Mouse (Mus musculus) cerebellum, adult (tissue): ENCODE measurements around the gene Hpd.

ENCODE experiments used
- ATAC-seq: cut with Nextera tagmentation; 2 replicates; pipeline ENCODE4 v1.9.2; 2017; ENCODE audit warnings: mild to moderate bottlenecking, moderate library complexity, mixed read lengths; ENCODE audit not compliant: insufficient number of reproducible peaks, low FRiP score, low TSS enrichment

Gene Hpd

DNA sequence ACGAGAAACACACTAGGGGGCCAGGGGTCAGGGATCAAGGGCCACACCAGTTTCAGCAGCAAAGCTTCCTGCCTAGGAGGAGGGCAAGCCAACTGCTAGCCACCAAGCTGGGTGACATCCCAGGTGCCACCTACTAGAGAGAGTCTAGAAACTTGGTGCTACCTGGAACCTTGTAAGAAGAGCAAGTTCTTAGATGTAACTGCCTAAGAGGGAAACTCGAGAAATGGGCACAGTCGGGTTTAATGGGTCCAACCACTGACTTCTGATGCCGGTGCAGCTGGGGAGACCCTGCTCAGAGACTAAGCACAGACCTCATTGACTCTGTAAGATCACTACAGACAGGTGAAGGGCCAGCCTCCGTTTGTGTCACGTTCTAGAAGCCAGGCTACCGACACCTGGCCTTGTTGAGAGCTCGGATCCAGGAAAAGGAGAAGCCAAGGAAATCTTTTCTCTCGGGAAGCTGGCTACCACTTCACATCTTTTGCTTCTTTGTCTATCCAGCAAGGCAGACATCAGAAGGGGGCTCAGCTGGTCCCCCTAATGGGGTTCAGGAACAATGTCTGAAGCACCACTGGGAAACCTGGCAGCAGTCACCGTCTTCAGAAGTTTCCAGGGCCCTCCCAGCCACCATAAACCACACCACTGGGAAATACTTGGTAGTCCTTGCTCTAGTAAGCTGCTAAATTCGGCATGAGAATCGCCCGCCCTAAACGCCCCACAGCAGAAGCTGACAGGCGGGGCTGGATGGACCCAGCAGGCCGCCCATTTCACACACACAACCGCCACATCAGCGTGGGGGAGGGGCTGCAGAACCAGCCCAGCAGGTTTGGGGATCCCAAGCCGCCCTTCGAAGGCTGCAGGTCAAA is 45.2 kb downstream of the Hpd start:
- no peak for ATAC-seq

DNA sequence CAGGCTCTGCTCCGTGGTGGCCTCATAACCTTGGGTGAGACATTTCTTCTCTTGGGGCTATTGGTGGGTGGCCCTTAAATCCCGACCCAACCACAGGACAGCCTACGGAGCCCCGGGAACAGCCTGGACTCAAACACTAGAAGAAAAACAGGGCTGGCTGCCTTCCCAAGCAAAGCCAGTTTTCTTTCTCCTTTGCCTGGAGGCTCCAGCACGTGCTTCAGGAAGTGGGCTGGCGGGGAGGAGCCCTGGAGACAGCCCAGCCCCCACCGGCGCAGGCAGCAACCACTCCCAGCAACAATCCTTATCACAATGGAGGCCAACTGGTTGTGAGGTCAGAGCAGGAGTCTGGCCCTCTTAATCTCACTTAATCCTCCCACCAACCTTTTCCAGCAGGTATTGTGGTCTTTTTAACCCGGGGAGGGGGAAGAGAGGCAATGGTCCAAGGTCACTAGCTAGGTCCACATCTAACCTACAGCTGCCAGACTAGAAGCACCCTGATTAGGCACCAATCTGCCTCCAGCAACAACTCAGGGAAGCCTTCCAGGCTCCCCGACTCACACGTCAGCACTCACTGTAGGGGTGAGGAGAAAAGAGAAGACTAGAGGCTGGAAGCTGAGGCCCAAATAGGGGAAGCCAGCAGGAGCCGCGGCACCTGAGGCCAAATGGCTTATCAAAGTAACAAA is 46.0 kb downstream of the Hpd start:
- no peak for ATAC-seq

DNA sequence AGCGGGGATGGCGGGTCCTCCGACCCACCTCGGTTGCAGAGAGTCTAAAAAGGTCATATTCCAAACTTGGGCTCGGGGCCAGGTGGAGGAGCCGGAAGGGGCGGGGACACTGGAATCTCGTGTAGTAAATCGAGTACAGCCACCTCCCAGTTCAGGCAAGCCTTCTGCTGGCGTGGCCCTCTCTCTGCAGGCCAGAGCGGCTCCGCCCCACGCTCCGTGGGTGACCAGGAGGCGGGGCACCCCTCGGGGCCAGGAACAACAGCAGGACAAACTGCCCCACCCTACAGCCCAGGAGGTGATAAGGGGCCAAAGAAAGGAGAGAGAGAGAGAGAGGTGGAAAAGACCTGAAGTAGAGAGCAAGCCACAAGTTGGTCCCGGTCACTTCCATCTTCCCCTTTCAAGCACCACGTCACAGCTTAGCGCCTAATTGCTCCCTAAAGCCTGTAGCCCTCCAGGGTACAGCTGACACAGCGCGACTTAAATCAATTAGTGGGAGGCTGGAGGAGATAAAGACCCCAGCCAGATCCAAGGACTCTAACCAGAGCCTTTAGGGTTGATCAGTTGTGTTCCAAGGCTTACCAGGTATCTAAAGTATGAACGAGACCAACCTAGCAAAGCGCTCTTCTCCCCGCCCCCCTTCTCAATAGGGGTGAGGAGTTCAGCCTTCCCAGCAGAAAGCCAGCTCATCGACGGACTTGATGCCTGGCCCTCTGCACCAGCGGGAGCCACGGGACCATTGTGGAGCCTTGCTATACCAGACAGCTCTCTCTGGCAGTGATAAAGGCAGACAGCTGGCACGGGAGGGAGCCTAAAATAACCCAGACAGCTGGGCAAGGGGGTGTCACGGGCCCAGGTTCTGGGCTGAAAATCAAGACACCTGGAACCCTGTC is 46.8 kb downstream of the Hpd start:
- ATAC-seq, result no peak

DNA sequence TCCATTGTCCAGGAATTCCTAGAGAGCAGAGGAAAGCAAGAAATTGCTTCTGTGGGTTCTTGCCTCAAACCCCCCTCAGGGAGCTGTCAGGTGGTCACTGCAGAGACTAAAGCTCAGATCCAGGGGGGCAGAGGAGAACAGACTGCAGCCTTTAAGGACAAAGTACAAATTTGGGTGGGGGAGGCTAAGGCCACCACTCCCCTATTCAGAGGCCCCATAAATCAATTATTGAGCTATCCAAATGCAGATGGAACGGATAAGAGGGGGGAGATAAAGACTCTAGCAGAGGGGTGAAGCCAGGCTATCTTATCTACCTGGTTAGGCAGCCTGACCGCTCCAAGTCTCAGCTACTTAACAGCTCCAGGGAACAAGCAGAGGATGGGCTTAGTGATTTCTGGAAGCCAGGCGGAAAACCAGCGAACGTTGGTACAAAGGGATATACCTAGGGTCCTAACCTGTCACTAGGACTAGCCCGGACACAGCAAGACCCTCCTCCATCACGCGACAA is 47.6 kb downstream of the Hpd start:
- ATAC-seq, result no peak

DNA sequence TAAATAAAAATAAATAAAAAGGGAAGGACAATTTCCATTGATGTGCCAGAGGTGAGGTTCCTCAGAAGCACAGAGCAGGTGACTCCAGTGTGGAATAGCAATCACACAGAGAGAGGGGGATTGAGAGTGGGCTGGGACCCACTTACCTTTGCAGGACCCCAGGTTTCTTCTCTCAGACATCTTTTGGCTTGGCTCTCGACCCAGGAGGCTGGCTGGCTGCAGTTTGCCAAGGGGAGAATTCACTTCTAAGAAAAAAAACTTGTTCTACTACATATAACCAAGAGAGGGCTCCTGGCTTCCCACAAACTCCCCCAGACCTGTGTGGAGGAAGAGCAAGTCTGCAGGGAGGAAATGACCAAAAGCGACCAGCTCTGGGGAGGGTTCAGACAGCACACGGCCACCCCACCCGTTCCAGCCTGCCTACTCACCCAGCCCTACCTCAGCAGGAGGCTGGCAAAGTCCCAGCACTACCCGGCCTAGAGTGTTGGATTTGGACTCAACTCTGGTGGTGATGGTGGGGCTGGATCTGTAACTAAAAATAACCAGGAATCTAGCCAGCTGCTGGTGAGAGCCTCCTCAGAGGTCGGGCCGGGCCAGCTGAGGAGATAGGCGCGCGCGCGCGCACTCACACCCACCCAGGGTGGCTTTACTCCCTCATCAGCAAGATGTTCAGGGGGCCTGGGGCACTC is 48.2 kb downstream of the Hpd start:
- no peak for ATAC-seq

DNA sequence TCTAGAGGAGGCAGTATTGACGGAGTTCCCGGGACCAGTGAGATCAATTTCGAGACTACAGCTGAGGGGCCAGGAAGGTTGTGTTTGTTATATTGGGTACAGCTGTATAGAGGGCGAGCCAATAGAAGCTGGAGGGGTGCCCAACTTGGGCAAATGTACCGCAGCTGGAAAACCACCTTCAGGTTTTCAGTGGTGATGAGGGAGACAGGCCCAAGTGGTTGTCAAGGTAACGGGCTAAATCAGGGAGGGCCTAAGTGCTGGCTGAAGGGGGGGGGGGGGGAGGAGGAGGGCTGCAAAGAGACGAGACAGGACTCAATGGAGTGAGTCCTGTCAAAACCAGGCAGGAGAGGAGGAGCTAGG is 48.8 kb downstream of the Hpd start:
- no peak for ATAC-seq

DNA sequence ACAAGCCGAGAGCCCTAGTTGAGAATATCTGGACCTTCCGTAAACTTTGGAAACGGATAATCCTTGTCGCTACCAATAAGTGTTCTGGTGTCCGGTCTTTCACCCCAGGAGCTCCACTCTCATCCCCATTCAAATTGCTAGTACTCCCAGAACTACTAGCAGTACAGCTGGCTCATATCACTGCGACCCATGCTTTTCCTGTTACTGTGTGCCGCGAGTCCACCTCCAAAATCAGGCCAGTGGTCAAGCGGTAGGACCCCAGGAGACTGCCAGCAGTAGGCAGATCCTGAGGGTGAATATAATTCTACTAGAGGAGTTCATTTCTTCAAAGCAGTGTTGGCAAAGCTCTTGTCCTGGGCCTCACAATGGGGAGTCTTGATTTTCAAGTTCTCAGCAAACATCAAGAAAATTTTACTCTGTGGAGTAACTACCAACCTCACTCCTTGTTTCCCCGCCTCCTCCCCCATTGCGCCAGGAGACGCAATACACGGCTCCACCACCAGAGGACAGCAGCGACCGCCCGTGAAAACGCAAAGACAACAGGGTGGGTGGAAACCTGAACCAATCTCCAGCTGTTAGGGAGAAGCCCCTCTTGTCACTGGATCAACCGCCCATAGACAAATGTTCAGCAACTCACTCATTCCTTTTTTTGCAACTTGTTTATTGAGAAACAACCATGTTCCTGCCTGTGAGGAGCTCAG is 49.3 kb downstream of the Hpd start:
- no peak; the same call in 1 of the 2 replicates for ATAC-seq

DNA sequence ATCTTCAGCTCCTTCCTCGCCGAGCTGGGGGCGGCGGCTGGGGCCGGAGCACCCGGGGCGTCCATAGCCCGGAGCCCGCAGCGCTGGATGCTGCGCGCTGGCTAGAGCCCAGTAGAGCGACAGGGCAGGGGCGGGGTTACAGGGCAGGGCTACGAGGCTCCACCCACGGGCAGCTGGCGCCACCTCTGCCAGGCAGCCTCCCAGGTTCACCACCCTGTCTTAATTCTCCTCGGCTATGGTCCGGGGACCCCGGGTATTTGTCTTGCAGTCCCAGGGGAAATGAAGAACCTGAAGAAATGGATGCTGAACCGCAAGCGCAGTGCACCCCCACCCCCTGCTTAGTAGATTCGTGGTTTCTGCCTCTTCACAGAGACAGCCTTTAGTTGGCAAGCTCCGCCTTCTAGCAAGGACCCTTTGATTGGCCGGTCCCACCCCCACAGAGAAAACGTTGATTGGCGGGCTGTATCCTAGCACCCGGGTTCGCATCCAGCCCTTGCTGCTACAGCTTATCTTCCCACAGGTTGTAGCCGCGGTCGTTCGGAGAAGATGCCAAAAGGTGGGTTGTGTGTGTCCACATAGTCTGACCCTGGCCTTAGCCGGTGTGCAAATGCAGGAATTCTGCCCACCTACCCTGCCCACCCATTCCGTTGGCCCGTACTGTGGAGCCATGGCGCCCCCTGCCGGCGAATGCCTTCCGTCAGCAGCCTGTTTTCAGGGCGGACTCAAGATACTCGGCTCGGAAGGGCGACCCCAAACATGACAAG is 50.0 kb downstream of the Hpd start, which contains the start of gene Rhof:
Gene Rhof (minus strand): TSS at position 385 of the 764 bp plus-strand sequence.
- peak; percentile 42 for ATAC-seq

DNA sequence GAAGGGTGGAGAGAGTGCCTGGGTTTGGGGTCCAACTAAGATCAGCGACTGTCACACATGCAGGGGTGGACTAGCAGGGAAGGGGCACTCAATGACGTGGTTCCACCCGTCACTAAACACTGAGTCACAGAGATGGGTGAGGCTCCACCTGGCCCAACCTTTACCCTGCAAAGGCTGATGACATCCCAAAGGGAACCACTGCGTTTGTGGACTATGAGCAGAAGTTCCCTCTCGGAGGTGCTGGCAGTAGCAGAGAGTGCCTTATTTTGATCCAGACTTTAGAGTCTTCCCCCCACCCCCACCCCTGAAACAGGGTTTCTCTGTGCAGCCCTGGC is 51.7 kb downstream of the Hpd start:
- ATAC-seq, result no peak

DNA sequence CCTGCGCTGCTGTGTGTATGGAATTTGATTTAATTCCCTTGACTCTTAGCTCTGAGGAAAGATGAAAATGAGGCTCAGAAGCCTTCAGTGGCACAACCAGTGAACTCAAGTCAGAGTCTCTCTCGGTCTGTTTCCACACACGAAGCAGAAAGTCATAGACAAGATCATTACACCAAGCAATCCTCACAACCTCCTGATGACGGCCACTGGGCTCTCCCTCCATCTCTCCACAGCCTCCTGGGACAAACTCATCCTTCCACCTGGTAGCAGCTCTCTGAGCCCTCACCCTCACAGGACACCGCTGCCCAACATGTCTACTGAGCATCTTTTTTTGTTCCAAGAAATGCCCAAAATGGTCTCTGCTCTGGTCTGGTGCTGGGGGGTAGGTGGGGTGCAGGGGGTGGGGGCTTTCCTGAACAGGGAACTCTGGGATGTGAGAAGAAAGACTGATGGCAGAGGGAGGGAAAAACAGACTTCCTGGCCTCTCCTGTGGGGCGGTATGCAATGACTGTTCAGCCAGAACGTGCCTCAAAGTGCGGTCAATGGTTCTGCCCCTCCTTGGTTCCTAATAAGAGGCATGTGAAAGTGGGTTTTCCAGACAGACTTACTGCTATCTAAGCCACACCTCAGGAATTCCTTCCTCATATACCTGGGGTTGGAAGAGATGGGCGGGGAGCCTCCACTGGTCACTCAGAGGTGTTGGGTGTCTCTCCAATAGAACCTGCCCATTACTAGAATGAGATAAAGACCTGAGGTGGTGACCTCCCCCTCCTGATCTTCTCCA is 52.3 kb downstream of the Hpd start:
- no peak for ATAC-seq

DNA sequence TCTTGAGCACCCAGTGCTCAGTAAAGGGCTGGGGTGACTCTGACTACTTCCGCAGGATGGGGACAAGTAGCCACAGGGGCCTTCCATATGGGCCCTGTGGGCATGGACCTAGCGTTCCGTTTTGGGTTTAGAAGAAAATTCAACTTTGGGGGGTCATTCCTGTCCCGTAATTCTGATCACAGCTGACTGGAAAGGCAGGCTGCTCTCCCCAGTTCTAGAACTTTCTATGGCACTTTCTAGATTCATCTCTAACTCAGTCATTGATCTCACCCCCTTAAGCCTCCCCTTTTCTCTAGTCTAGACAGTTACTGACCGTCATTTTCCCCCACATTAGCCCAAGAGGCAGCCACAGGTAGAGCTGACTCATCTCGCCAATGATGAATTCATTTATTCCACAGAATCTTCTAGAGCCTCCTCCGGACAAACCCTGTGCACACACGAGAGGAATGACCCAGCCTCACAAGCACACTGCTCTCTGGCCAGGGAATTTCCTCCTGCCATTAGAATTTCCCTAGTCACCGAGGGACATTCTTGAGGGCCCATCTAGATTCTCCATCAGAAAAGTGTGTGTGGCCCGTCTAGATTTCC is 53.3 kb downstream of the Hpd start:
- no peak for ATAC-seq

DNA sequence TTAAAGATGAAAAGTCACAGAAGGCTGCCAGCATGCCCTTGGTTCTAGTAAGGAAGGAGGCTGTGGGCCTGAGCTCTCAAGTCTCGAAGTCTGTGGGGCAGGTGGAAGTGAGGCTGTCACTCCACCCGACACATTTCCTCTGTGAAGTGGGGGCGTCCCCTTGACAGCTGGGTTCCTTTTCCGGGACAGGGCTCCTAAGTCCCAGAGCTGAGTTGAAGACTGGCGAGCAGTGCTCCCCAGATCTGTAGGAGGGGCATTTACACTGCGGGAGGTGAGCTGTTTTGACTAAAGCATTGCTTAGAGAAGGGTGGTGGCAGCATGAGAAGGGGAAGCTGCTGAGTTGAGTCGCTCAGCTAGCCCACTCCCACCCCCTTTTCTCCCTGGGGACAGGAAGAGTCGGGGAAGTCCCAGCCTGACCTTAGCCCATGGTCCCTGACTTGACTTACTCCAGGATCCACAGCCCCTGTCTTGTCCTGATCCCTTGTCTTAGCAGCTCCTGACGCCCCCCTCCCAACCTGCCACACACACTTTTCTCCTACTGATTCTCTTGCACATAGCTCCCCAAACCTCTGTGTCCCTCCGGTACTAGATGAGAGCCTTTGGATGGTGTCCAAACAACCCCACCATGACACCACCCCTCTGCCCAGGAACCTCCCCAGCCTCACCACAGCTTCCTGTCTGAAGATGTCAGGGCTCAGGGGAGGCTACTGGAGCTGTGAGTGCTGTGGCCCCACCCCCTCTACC is 53.9 kb downstream of the Hpd start:
- ATAC-seq, result no peak

DNA sequence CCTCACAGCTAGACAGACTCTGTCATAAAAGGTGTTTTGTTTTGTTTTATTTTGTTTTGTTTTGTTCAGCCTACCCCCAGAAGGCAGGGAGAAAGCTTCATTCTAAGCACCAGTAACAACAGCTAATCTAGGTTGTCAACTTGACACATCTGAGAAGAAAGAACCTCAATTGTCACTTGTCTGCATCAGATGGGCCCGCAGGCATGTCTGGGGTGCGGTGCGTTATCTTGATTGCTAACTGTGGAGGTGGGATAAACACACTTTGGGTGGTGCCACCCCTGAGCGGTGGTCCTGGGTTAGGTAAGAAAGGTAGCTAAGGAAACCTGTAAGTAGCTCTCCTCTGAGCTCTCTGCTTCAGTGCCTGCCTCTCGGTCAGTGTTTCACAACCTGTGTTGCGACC is 55.5 kb downstream of the Hpd start:
- no peak for ATAC-seq

DNA sequence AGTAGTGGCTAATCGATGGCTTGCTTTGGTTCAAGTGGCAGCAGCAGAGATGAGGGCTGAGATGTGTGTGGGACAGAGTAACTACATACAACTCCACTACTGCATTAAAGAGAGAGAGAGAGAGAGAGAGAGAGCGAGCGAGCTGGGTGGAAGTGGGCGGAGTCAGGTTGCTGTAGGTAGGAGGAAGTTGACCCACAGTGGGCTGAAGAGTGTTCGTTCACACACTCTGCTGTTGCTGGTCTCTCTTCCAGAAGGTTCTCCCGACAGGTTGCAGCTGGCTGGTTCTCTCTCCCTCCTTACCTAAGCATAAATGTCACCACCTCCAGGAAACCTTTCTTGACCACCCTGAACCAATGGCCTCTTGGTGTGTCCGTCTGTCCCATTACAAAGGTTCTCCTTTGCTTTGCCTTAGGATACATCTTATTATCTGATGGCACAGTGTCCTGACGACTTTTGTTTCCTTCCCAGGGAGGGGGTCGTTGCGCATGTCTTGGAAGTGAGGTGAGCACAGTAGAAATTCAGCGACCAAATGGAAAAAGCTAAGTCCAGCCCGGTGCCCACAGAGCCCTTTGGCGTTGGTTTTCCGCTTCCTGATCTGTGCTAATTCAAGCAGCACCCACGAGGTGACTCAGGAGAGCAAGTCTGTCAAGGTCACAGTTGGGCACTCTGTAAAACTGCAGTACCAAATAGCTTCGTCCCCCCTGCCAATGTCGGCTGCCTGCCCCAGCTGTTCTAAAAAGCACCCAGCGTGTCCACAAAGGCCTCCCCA is 56.7 kb downstream of the Hpd start:
- ATAC-seq, result no peak

DNA sequence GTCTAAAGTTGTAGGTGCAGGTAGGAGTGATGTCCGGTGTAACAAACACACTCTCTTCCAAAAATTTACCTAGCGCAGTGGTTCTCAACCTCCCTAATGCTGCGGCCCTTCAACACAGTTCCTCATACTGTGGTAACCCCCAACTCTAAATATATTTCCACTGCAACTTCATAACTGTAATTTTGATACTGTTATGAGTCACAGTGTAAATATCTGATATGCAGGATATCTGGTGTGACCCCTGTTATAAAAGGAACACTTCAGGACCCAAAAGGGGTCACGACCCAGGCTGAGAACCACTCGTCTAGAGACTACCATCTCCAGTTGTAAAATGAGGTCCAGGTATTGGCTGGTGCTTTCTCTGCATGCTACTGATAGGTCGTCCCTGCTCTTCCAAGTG is 57.4 kb downstream of the Hpd start:
- ATAC-seq, result no peak

DNA sequence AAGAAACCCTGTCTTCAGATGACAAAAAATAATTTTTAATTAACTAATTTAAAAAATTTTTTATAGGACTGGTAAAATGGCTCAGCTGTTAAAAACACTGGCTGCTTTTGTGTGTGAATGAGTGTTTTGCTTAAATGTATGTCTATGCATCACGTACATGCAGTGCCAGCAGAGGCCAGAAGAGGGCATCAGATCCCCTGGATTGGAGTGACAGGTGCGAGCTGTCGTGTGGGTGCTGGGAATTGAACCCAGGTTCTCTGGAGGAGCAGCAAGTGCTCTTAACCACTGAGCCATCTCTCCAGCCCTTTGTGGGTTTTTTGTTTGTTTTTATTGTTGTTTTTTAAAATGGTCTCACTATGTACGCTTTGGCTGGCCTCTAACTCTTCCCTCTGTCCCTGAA is 60.3 kb downstream of the Hpd start:
- ATAC-seq, result no peak
